Mouse (Mus musculus) liver, embryonic 11.5 days (tissue): ENCODE data around the gene Hfe2. TPM values are rescaled to one million over a fixed set of nuclear protein-coding genes. Genes with fewer than 3 reads are reported as not detected.

Experiments used
- ATAC-seq: fragments of 200-750 bp; cut with Nextera tagmentation; replicated peaks from 2 replicates; pipeline ENCODE4 v1.8.0; 2017; ENCODE audit warnings: moderate number of reproducible peaks, mild to moderate bottlenecking, moderate TSS enrichment, moderate library complexity; ENCODE audit not compliant: low FRiP score
- DNase-seq: peaks from one replicate; pipeline ENCODE4 v3.0.0-alpha.2; 2017; ENCODE audit warnings: low spot score
- H3K27ac ChIP-seq: fragments of 300-500 bp; sonication (generic); 2 replicates; pipeline ENCODE4 v1.5.1; 2014; ENCODE audit warnings: mild to moderate bottlenecking, low read depth, low read length, control low read depth
- H3K27me3 ChIP-seq: fragments of 300-500 bp; sonication (generic); replicated peaks from 2 replicates; pipeline ENCODE4 v1.6.1; 2014; ENCODE audit warnings: low read length, mixed read lengths; ENCODE audit not compliant: control insufficient read depth, insufficient read depth
- H3K36me3 ChIP-seq: fragments of 300-500 bp; sonication (generic); 2 replicates; pipeline ENCODE4 v1.6.1; 2014; ENCODE audit warnings: mild to moderate bottlenecking, low read length, moderate library complexity, mixed read lengths; ENCODE audit not compliant: control insufficient read depth, insufficient read depth
- H3K4me1 ChIP-seq: fragments of 300-500 bp; sonication (generic); replicated peaks from 2 replicates; pipeline ENCODE4 v1.6.1; 2014; ENCODE audit warnings: low read length, mixed read lengths; ENCODE audit not compliant: control insufficient read depth, insufficient read depth
- H3K4me2 ChIP-seq: fragments of 300-500 bp; sonication (generic); 2 replicates; pipeline ENCODE4 v1.6.1; 2014; ENCODE audit warnings: mild to moderate bottlenecking, control low read depth, moderate library complexity
- H3K4me3 ChIP-seq: fragments of 300-500 bp; sonication (generic); 2 replicates; pipeline ENCODE4 v1.5.1; 2014; ENCODE audit warnings: low read depth, low read length, control low read depth
- H3K9ac ChIP-seq: fragments of 300-500 bp; sonication (generic); 2 replicates; pipeline ENCODE4 v1.6.1; 2014; ENCODE audit warnings: low read depth, low read length, control low read depth
- H3K9me3 ChIP-seq: fragments of 300-500 bp; sonication (generic); 2 replicates; pipeline ENCODE4 v1.6.1; 2016; ENCODE audit warnings: low read length, inconsistent platforms, mixed read lengths; ENCODE audit not compliant: control insufficient read depth
- WGBS: fragments of 180-500 bp; shearing (Covaris S2); extraction: QIAGEN DNeasy Blood & Tissue Kit; methylation state at CpG from one replicate; pipeline ENCODE4 v1.1.7; 2014; 5-methylcytosine and 5-hydroxymethylcytosine counted together
- polyA plus RNA-seq: library from polyadenylated mRNA; unstranded; fragments of >200 nt; fragmentation: Nextera tagmentation; extraction: Ambion mirVana; gene quantifications from 2 replicates; pipeline ENCODE4 v1.2.1, GENCODE M21; 2014

The Hfe2 gene
- polyA plus RNA-seq, 1 experiment from 2014 or later = 0.32 TPM

- peak overlapping the region; percentile 73 for H3K4me3 ChIP-seq
- ATAC-seq (peak; percentile 56), DNase-seq (peak; percentile 88)
- H3K9me3 ChIP-seq = no peaks in the 10 kb centered on the region
- WGBS = under 1% methylated on average over 36 of the region's 36 CpGs
- peak overlapping the region; percentile 97 for H3K4me2 ChIP-seq
- H3K27ac ChIP-seq = peak overlapping the region; percentile 84
- H3K36me3 ChIP-seq = no peaks in the 10 kb centered on the region
- H3K4me1 ChIP-seq = peaks cover 3% of the 10 kb centered on the region; the same call in 1 of the 2 replicates
- H3K27me3 ChIP-seq = no peaks in the 10 kb centered on the region
- H3K9ac ChIP-seq = peak overlapping the region; percentile 80
Measured at GRCm38 (mm10) chr3:96499481-96500288, 25.3 kb upstream of the Hfe2 start.

GRCm38 (mm10) chr3:96500289-96500621 is 24.7 kb upstream of the Hfe2 start:
- peak; percentile 75 for ATAC-seq
- Histone ChIP-seq H3K9me3 (no peaks in the 10 kb centered on the region), H3K27me3 (no peaks in the 10 kb centered on the region), H3K4me1 (peaks cover 3% of the 10 kb centered on the region; the same call in 1 of the 2 replicates), H3K4me2 (peak overlapping the region; percentile 97), H3K27ac (peak overlapping the region; percentile 84), H3K36me3 (no peaks in the 10 kb centered on the region), H3K9ac (peak overlapping the region; percentile 80), H3K4me3 (peak overlapping the region; percentile 73)
- under 1% methylated on average over 17 of the region's 17 CpGs for WGBS
- peak; percentile 94 for DNase-seq

- H3K9me3 ChIP-seq = no peaks in the 10 kb centered on the region
- under 1% methylated on average over 19 of the region's 19 CpGs for WGBS
- H3K27me3 ChIP-seq = no peaks in the 10 kb centered on the region
- no peak for DNase-seq
- H3K27ac ChIP-seq = peak overlapping the region; percentile 66; the same call in 1 of the 2 replicates
- H3K9ac ChIP-seq = peak overlapping the region; percentile 73
- peaks cover 3% of the 10 kb centered on the region; the same call in 1 of the 2 replicates for H3K4me1 ChIP-seq
- H3K4me2 ChIP-seq = peak overlapping the region; percentile 97
- peak; percentile 70 for ATAC-seq
- peak overlapping the region; percentile 73 for H3K4me3 ChIP-seq
- no peaks in the 10 kb centered on the region for H3K36me3 ChIP-seq
Measured at GRCm38 (mm10) chr3:96500691-96501265, 24.2 kb upstream of the Hfe2 start.

- Histone ChIP-seq H3K9ac (peak overlapping the region; percentile 76), H3K36me3 (no peaks in the 10 kb centered on the region), H3K9me3 (no peaks in the 10 kb centered on the region), H3K4me2 (peak overlapping the region; percentile 97), H3K27ac (peak overlapping the region; percentile 67), H3K4me3 (peak overlapping the region; percentile 73), H3K27me3 (no peaks in the 10 kb centered on the region), H3K4me1 (peaks cover 3% of the 10 kb centered on the region; the same call in 1 of the 2 replicates)
- WGBS = under 1% methylated on average over 32 of the region's 32 CpGs
- DNase-seq = peak; percentile 89
- peak; percentile 61 for ATAC-seq
Measured at GRCm38 (mm10) chr3:96501391-96502115, 23.4 kb upstream of the Hfe2 start.

- Histone ChIP-seq H3K9me3 (no peaks in the 10 kb centered on the region), H3K27me3 (no peaks in the 10 kb centered on the region), H3K4me2 (peak overlapping the region; percentile 97), H3K9ac (peak overlapping the region; percentile 76), H3K27ac (peak overlapping the region; percentile 67), H3K4me1 (peaks cover 3% of the 10 kb centered on the region; the same call in 1 of the 2 replicates), H3K36me3 (no peaks in the 10 kb centered on the region), H3K4me3 (peak overlapping the region; percentile 73)
- ATAC-seq = no peak
- under 1% methylated on average over 19 of the region's 19 CpGs for WGBS
- DNase-seq = peak; percentile 38
Measured at GRCm38 (mm10) chr3:96502181-96503082, 22.5 kb upstream of the Hfe2 start.

- H3K27ac ChIP-seq = no peak overlapping the region; the same call in 1 of the 2 replicates
- under 1% methylated on average over 7 of the region's 7 CpGs for WGBS
Measured at GRCm38 (mm10) chr3:96503083-96503450, 21.9 kb upstream of the Hfe2 start.

GRCm38 (mm10) chr3:96503946-96504345 is 21.0 kb upstream of the Hfe2 start:
- Histone ChIP-seq H3K4me3 (no peak overlapping the region), H3K4me2 (no peak overlapping the region), H3K9ac (no peak overlapping the region), H3K27me3 (no peaks in the 10 kb centered on the region), H3K4me1 (peaks cover 1% of the 10 kb centered on the region; the same call in 1 of the 2 replicates), H3K9me3 (no peaks in the 10 kb centered on the region), H3K36me3 (no peaks in the 10 kb centered on the region), H3K27ac (no peak overlapping the region)
- DNase-seq = no peak
- ATAC-seq = no peak
- 65% methylated on average over 4 of the region's 4 CpGs for WGBS

More at GRCm38 (mm10) chr3:96503083-96503450, 21.9 kb upstream of the Hfe2 start:
- peak overlapping the region; percentile 97 for H3K4me2 ChIP-seq
- no peak for ATAC-seq
- no peaks in the 10 kb centered on the region for H3K9me3 ChIP-seq
- no peaks in the 10 kb centered on the region for H3K36me3 ChIP-seq
- H3K4me1 ChIP-seq = peaks cover 3% of the 10 kb centered on the region; the same call in 1 of the 2 replicates
- peak overlapping the region; percentile 76 for H3K9ac ChIP-seq
- peak overlapping the region; percentile 73 for H3K4me3 ChIP-seq
- peak; percentile 78 for DNase-seq
- no peaks in the 10 kb centered on the region for H3K27me3 ChIP-seq

- H3K4me2 ChIP-seq = no peak overlapping the region
- no peak overlapping the region for H3K9ac ChIP-seq
- H3K4me1 ChIP-seq = no peaks in the 10 kb centered on the region
- DNase-seq = no peak
- no peak overlapping the region for H3K27ac ChIP-seq
- ATAC-seq = no peak
- WGBS = 79% methylated on average over 6 of the region's 6 CpGs
- H3K36me3 ChIP-seq = no peaks in the 10 kb centered on the region
- no peak overlapping the region for H3K4me3 ChIP-seq
- H3K9me3 ChIP-seq = no peaks in the 10 kb centered on the region
- no peaks in the 10 kb centered on the region for H3K27me3 ChIP-seq
Measured at GRCm38 (mm10) chr3:96504931-96505330, 20.0 kb upstream of the Hfe2 start.
